Mouse (Mus musculus): Measurements from ENCODE around the gene Nkx1-2. TPM values are rescaled to one million over a fixed set of nuclear protein-coding genes. Genes with fewer than 3 reads are reported as not detected.
A peak's percentile ranks its signal among the peaks of the same experiment; 100 is the strongest.

Nkx1-2 gene
- polyA plus RNA-seq, 1 experiment from 2014 or later, result 0.74 TPM

DNA sequence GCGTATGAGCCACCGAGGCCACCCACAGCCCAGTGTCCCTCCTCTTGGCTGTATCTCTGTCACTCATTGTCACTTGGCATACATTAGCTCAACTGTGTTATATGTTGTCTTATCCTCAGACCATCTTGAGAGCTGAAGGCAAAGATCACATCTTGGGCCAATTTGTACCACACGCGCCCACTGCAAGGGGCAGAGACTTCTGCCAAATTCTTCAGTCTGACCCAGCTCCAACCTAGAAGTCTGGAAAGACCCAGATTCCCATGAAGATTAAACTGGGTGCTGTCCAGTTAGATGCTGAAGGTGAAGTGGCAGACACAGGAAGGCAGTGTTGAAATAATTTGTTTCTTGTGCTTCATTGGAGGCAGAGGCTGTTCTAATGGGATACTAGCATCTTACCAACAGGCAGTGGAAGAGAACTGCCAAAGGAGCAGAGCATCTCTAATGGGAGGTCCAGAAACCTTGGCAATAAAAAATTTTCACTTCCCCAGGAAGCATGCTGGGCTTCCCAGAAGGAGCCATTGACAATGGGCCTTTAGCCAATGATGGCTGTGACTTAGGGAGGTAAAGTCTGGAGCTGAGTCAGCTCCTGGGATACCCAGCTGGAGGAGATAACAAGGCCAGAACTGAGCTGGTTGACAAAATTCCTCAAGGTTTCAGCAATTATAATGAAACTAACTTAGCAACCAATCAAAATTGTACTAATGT is 9.0 kb upstream of the Nkx1-2 start:
- 89% methylated on average over 4 of the region's 4 CpGs for WGBS

DNA sequence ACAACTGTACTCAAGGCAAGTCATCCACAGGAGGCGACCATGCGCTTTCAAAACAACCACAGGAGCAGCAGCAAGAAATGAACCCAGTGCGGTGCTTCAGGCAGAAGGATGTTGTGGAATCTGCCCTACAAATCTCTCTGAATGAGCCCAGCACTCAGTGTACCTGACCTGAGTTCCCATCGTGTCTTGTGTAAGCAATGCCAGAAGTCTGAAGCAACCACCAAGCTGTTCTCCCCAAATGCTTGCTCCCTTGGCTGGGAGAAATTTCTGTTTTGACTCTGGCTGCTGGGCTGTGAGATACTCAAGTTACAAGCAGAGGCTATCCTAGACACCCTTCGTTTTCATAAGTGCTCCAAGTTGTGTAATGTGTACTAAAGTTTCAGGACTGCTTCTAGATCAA is 6.3 kb upstream of the Nkx1-2 start:
- 61% methylated on average over 5 of the region's 5 CpGs for WGBS
- H3K4me1 ChIP-seq (replicated peaks; ENCODE audit: control insufficient read depth, insufficient read depth, low read length), result no peaks in the 10 kb centered on the region
- no peak overlapping the region for H3K27ac ChIP-seq
- H3K9ac ChIP-seq, result no peak overlapping the region
- DNase-seq (ENCODE audit: low spot score) (no peak), ATAC-seq (ENCODE audit: low FRiP score) (no peak)
- no peak overlapping the region for H3K4me3 ChIP-seq (replicated peaks; ENCODE audit: low read length)
- H3K9me3 ChIP-seq (ENCODE audit: control insufficient read depth, low read length), result no peaks in the 10 kb centered on the region
- peaks cover 24% of the 10 kb centered on the region for H3K27me3 ChIP-seq (ENCODE audit: control insufficient read depth, insufficient read depth, low read length)
- H3K4me2 ChIP-seq (replicated peaks), result no peak overlapping the region
- no peaks in the 10 kb centered on the region for H3K36me3 ChIP-seq (replicated peaks; ENCODE audit: control insufficient read depth, insufficient read depth)

More for the DNA sequence above, 9.0 kb upstream of the Nkx1-2 start:
- Histone ChIP-seq H3K27me3 (ENCODE audit: control insufficient read depth, insufficient read depth, low read length) (0 out of 2 replicates have a peak, but pooled peaks cover under 1% of the 10 kb centered on the region), H3K4me1 (replicated peaks; ENCODE audit: control insufficient read depth, insufficient read depth, low read length) (no peaks in the 10 kb centered on the region), H3K4me2 (replicated peaks) (no peak overlapping the region), H3K9ac (no peak overlapping the region), H3K27ac (no peak overlapping the region), H3K9me3 (ENCODE audit: control insufficient read depth, low read length) (no peaks in the 10 kb centered on the region), H3K36me3 (replicated peaks; ENCODE audit: control insufficient read depth, insufficient read depth) (no peaks in the 10 kb centered on the region), H3K4me3 (replicated peaks; ENCODE audit: low read length) (no peak overlapping the region)
- no peak for DNase-seq (ENCODE audit: low spot score)
- ATAC-seq (ENCODE audit: low FRiP score), result no peak

DNA sequence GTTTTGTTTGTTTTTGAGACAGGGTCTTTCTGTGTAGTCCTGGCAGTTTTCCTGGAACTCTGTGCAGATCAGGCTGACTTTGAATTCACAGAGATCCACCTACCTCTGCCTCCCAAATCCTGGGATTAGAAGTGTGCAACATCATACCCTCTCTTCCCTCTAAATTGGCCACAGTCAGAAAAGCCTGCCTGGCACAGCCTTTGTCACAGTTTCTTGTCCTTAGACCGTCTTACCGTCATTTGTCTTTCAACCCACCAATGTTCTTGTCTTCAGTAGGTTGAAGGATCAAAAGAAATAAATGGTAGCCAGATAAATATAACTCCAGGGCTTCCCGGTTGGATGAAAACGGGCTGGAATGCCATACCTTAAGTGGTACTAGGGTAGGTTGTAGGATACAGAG is 5.3 kb upstream of the Nkx1-2 start:
- Histone ChIP-seq H3K4me1 (replicated peaks; ENCODE audit: control insufficient read depth, insufficient read depth, low read length) (peaks cover 8% of the 10 kb centered on the region; the same call in 1 of the 2 replicates), H3K27me3 (ENCODE audit: control insufficient read depth, insufficient read depth, low read length) (peaks cover 33% of the 10 kb centered on the region), H3K9me3 (ENCODE audit: control insufficient read depth, low read length) (no peaks in the 10 kb centered on the region), H3K9ac (no peak overlapping the region), H3K4me2 (replicated peaks) (no peak overlapping the region), H3K4me3 (replicated peaks; ENCODE audit: low read length) (no peak overlapping the region), H3K36me3 (replicated peaks; ENCODE audit: control insufficient read depth, insufficient read depth) (no peaks in the 10 kb centered on the region), H3K27ac (no peak overlapping the region)
- ATAC-seq (ENCODE audit: low FRiP score) (no peak), DNase-seq (ENCODE audit: low spot score) (no peak)
- 85% methylated on average over 4 of the region's 4 CpGs for WGBS

DNA sequence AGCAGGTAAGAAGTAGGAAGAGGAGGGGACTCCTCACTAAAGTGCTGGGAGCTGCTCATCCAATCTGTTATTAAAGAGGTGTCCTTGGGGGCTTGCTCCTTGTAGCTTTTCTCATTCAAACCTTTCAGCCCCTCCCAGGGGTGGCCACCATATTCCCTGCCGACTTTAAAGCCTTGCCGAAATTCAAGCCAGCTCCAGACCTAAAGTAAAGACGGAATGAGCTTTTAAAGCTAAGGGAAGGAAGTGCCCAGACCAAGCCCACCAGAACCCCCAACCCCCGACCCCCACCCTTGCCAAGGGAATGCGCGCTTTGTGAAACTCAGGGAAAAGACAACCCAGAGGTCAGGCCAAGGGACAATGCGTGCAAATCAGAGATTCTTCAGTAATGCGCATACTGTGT is 1.5 kb upstream of the Nkx1-2 start:
- H3K9ac ChIP-seq, result no peak overlapping the region
- H3K4me2 ChIP-seq (replicated peaks), result no peak overlapping the region
- no peak overlapping the region for H3K4me3 ChIP-seq (replicated peaks; ENCODE audit: low read length)
- H3K27ac ChIP-seq, result no peak overlapping the region
- H3K27me3 ChIP-seq (ENCODE audit: control insufficient read depth, insufficient read depth, low read length), result peaks cover 71% of the 10 kb centered on the region
- H3K4me1 ChIP-seq (replicated peaks; ENCODE audit: control insufficient read depth, insufficient read depth, low read length), result peaks cover 28% of the 10 kb centered on the region
- WGBS, result 10% methylated on average over 8 of the region's 8 CpGs
- H3K9me3 ChIP-seq (ENCODE audit: control insufficient read depth, low read length), result no peaks in the 10 kb centered on the region
- H3K36me3 ChIP-seq (replicated peaks; ENCODE audit: control insufficient read depth, insufficient read depth), result no peaks in the 10 kb centered on the region
- ATAC-seq (ENCODE audit: low FRiP score) (no peak), DNase-seq (ENCODE audit: low spot score) (no peak)

DNA sequence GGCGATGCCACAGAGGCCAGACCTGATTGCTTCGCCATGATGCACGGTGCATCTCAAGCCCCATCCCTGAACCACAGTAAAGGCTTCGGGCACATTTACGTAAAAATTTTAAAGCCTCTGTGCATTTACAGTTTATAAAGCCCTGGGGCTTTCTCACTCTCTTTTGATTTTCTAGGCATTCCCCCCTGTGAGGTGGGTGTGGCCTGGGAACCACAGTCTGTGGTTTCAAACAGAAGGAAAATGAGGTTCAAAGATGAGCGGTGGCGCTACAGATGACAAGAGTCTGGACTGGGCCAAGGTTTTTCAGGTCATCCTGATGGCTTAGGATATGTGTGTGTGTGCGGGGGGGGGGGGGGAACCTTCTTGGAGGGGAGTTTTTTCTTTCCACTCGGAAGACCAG is 589 bp upstream of the Nkx1-2 start:
- Histone ChIP-seq H3K4me3 (replicated peaks; ENCODE audit: low read length) (peak overlapping the region; percentile 28), H3K9ac (no peak overlapping the region; the same call in 1 of the 2 replicates), H3K4me2 (replicated peaks) (peak overlapping the region; percentile 62), H3K9me3 (ENCODE audit: control insufficient read depth, low read length) (no peaks in the 10 kb centered on the region), H3K36me3 (replicated peaks; ENCODE audit: control insufficient read depth, insufficient read depth) (no peaks in the 10 kb centered on the region), H3K27ac (no peak overlapping the region), H3K4me1 (replicated peaks; ENCODE audit: control insufficient read depth, insufficient read depth, low read length) (peaks cover 28% of the 10 kb centered on the region), H3K27me3 (ENCODE audit: control insufficient read depth, insufficient read depth, low read length) (peaks cover 80% of the 10 kb centered on the region)
- WGBS, result 1% methylated on average over 9 of the region's 9 CpGs
- DNase-seq (ENCODE audit: low spot score), result no peak
- no peak for ATAC-seq (ENCODE audit: low FRiP score)

DNA sequence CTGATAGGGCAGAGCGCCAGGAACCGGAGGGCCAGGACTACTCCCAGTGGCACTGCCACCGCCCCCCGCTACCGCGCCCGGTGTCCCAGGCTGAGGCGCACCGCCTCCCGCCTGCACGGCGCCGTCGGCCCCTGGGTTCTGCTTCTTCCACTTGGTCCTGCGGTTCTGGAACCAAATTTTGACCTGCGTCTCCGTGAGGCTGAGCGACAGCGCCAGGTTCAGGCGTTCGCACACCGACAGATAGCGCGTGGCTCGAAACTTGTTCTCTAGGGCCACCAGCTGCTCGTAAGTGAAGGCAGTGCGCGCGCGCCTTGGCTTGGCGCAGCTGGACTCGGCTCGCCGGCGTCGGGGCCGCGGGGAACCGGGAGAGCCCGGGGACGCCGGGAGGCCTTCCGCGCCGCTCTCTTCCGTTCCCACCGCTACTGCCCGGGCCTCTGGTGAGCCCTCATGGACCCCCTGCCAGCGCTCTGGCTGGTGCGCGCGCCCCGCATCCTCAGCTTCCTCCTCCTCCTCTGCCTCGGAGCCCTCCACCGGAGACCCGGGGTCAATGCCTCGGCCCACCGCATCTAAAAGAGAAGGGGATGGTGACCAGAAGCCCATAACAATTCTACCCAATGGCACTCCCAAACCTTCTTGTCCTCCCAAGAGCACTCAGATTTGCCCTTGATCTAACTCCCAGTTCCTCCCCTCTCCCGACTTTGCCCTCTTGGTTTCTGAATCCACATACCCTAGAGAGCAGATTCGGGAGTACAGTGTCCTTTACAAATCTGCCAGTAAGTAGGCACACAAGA is 2.0 kb downstream of the Nkx1-2 start:
- Histone ChIP-seq H3K4me2 (replicated peaks) (peak overlapping the region; percentile 85), H3K36me3 (replicated peaks; ENCODE audit: control insufficient read depth, insufficient read depth) (no peaks in the 10 kb centered on the region), H3K9ac (peak overlapping the region; percentile 41), H3K27me3 (ENCODE audit: control insufficient read depth, insufficient read depth, low read length) (peaks cover 74% of the 10 kb centered on the region), H3K4me1 (replicated peaks; ENCODE audit: control insufficient read depth, insufficient read depth, low read length) (peaks cover 28% of the 10 kb centered on the region), H3K27ac (no peak overlapping the region), H3K4me3 (replicated peaks; ENCODE audit: low read length) (peak overlapping the region; percentile 43), H3K9me3 (ENCODE audit: control insufficient read depth, low read length) (no peaks in the 10 kb centered on the region)
- 1% methylated on average over 58 of the region's 60 CpGs for WGBS
- ATAC-seq (ENCODE audit: low FRiP score) (no peak), DNase-seq (ENCODE audit: low spot score) (peak; percentile 60)

DNA sequence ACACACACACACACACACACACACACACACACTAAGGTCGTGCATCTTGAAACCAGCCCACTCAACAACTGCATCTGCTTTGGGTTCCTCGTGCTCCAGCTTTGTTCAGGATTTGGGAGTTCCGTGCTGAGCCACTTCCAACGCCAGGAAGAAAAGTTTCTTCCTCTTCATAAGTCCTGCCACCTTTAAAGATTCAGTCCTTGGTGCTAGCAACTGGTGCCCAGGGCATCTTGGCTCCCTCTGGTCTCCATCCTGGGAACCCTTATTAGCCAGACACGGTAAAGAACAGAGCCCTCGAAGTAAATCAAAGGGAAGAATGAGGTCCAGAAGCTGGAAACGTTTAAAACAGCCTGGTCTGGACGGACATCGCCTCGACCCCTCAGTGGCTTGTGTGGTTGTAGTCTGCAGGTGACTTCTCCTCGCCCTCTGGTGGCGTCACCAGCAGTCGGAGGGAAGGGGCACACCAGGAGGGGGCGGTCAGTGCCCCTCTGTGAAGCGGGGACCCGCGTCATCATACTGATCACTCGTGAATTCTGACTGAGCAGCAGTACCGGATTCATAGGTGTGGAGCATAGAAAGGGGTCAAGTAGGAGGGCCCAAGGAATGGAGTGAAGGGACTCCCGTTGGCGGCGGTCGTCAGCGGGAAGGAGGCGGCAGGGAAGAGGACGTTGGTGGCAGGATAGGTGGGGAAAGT is 2.7 kb downstream of the Nkx1-2 start:
- WGBS, result 9% methylated on average over 26 of the region's 26 CpGs
- H3K27me3 ChIP-seq (ENCODE audit: control insufficient read depth, insufficient read depth, low read length), result peaks cover 67% of the 10 kb centered on the region
- no peaks in the 10 kb centered on the region for H3K9me3 ChIP-seq (ENCODE audit: control insufficient read depth, low read length)
- ATAC-seq (ENCODE audit: low FRiP score), result no peak
- H3K27ac ChIP-seq, result no peak overlapping the region
- H3K4me3 ChIP-seq (replicated peaks; ENCODE audit: low read length), result peak overlapping the region; percentile 43
- H3K36me3 ChIP-seq (replicated peaks; ENCODE audit: control insufficient read depth, insufficient read depth), result no peaks in the 10 kb centered on the region
- peak overlapping the region; percentile 41; the same call in 1 of the 2 replicates for H3K9ac ChIP-seq
- peak overlapping the region; percentile 85 for H3K4me2 ChIP-seq (replicated peaks)
- peaks cover 28% of the 10 kb centered on the region for H3K4me1 ChIP-seq (replicated peaks; ENCODE audit: control insufficient read depth, insufficient read depth, low read length)
- no peak for DNase-seq (ENCODE audit: low spot score)

DNA sequence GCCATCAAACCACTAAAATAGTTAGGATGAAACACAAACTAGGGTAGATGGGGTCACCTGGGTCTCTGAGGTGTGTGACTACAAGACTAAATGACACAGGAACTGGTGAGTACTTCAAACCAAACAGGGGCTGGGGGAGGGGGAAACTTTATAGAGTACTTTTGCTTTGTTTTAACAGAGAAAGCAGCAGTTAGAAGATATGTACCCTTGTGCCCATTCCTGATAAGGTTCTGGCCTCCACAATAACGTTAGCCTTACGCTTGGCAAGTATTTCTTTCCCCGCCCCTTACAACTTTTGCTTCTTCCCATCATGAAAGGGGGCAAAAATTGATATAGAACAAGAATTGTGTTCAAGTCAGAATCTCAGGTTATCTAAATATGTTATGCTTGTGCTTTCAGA is 3.6 kb downstream of the Nkx1-2 start:
- ATAC-seq (ENCODE audit: low FRiP score), result no peak
- H3K4me2 ChIP-seq (replicated peaks), result no peak overlapping the region
- no peak overlapping the region for H3K27ac ChIP-seq
- peaks cover 58% of the 10 kb centered on the region for H3K27me3 ChIP-seq (ENCODE audit: control insufficient read depth, insufficient read depth, low read length)
- no peaks in the 10 kb centered on the region for H3K9me3 ChIP-seq (ENCODE audit: control insufficient read depth, low read length)
- no peak overlapping the region for H3K9ac ChIP-seq
- no peaks in the 10 kb centered on the region for H3K36me3 ChIP-seq (replicated peaks; ENCODE audit: control insufficient read depth, insufficient read depth)
- no peak overlapping the region for H3K4me3 ChIP-seq (replicated peaks; ENCODE audit: low read length)
- 89% methylated on average over 3 of the region's 3 CpGs for WGBS
- H3K4me1 ChIP-seq (replicated peaks; ENCODE audit: control insufficient read depth, insufficient read depth, low read length), result peaks cover 28% of the 10 kb centered on the region
- no peak for DNase-seq (ENCODE audit: low spot score)

DNA sequence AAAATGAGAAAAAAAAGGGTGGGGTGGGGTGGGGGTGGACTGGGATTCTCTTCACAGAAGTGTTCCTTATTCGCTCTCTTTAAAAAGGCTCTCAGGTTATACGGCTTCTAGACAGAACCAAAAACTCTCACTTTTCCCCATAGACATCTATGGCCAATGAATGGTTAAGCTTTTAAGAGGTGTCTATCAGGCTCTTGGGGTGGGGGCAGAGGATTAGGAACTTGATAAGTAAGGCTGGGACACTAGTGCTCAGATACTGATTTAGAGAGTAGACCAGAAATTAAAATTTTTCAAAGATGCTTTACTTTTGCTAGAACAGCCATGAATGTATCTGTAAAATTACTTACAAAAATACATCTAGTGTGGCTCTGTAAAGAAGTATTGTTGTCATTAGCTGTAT is 5.1 kb downstream of the Nkx1-2 start:
- no peak overlapping the region for H3K4me2 ChIP-seq (replicated peaks)
- H3K4me3 ChIP-seq (replicated peaks; ENCODE audit: low read length), result no peak overlapping the region
- H3K27ac ChIP-seq, result no peak overlapping the region
- peaks cover 17% of the 10 kb centered on the region for H3K4me1 ChIP-seq (replicated peaks; ENCODE audit: control insufficient read depth, insufficient read depth, low read length)
- no peak overlapping the region for H3K9ac ChIP-seq
- 93% methylated on average over 2 of the region's 2 CpGs for WGBS
- peaks cover 43% of the 10 kb centered on the region for H3K27me3 ChIP-seq (ENCODE audit: control insufficient read depth, insufficient read depth, low read length)
- ATAC-seq (ENCODE audit: low FRiP score), result no peak
- DNase-seq (ENCODE audit: low spot score), result no peak
- no peaks in the 10 kb centered on the region for H3K9me3 ChIP-seq (ENCODE audit: control insufficient read depth, low read length)
- no peaks in the 10 kb centered on the region for H3K36me3 ChIP-seq (replicated peaks; ENCODE audit: control insufficient read depth, insufficient read depth)
